Mouse (Mus musculus) naive thymus-derived CD4-positive, alpha-beta T cell, adult 2 months (primary cell): ENCODE results near the gene Asic2.

Experiments used
- DNase-seq: peaks from one replicate; pipeline ENCODE4 v3.0.0-alpha.2; 2011; ENCODE audit warnings: low read depth

Gene Asic2

GRCm38 (mm10) chr11:80902664-80903063 lies 1065.6 kb downstream of the Asic2 start:
- DNase-seq, result no peak

GRCm38 (mm10) chr11:80900555-80900954 lies 1067.7 kb downstream of the Asic2 start:
- no peak for DNase-seq

GRCm38 (mm10) chr11:80895853-80896252 lies 1072.4 kb downstream of the Asic2 start:
- no peak for DNase-seq

GRCm38 (mm10) chr11:80889336-80890063 lies 1078.8 kb downstream of the Asic2 start:
- no peak for DNase-seq

- DNase-seq, result no peak
Observed at GRCm38 (mm10) chr11:80887021-80887420, 1081.2 kb downstream of the Asic2 start.

GRCm38 (mm10) chr11:80886365-80886764 lies 1081.9 kb downstream of the Asic2 start:
- no peak for DNase-seq

- no peak for DNase-seq
Observed at GRCm38 (mm10) chr11:80884521-80885231, 1083.6 kb downstream of the Asic2 start.

GRCm38 (mm10) chr11:80882229-80882810 lies 1085.9 kb downstream of the Asic2 start:
- DNase-seq, result no peak

GRCm38 (mm10) chr11:80878026-80878425 lies 1090.2 kb downstream of the Asic2 start:
- DNase-seq, result no peak

GRCm38 (mm10) chr11:80877131-80877651 lies 1091.1 kb downstream of the Asic2 start:
- DNase-seq, result no peak

GRCm38 (mm10) chr11:80872509-80873474 lies 1095.5 kb downstream of the Asic2 start:
- peak; percentile 50 for DNase-seq

GRCm38 (mm10) chr11:80868039-80868438 lies 1100.2 kb downstream of the Asic2 start:
- no peak for DNase-seq

GRCm38 (mm10) chr11:80862941-80863340 lies 1105.3 kb downstream of the Asic2 start:
- DNase-seq, result no peak

- no peak for DNase-seq
Observed at GRCm38 (mm10) chr11:80858065-80858464, 1110.2 kb downstream of the Asic2 start, which contains the start of gene Spaca3. TSS of gene Spaca3 (plus strand) at chr11:80858365.

GRCm38 (mm10) chr11:80856827-80857226 lies 1111.4 kb downstream of the Asic2 start:
- no peak for DNase-seq

GRCm38 (mm10) chr11:80854908-80855307 lies 1113.3 kb downstream of the Asic2 start:
- no peak for DNase-seq

GRCm38 (mm10) chr11:80854430-80854829 lies 1113.8 kb downstream of the Asic2 start:
- DNase-seq, result no peak

GRCm38 (mm10) chr11:80853014-80853413 lies 1115.2 kb downstream of the Asic2 start:
- no peak for DNase-seq

- DNase-seq, result peak; percentile 8
Observed at GRCm38 (mm10) chr11:80851859-80852258, 1116.4 kb downstream of the Asic2 start.

GRCm38 (mm10) chr11:80848131-80848530 lies 1120.1 kb downstream of the Asic2 start:
- no peak for DNase-seq

- DNase-seq, result no peak
Observed at GRCm38 (mm10) chr11:80846115-80846514, 1122.1 kb downstream of the Asic2 start.

GRCm38 (mm10) chr11:80845486-80845885 lies 1122.8 kb downstream of the Asic2 start:
- no peak for DNase-seq
